7 mouse cellular contexts compared by ENCODE assay signal in the genomic region with DNA sequence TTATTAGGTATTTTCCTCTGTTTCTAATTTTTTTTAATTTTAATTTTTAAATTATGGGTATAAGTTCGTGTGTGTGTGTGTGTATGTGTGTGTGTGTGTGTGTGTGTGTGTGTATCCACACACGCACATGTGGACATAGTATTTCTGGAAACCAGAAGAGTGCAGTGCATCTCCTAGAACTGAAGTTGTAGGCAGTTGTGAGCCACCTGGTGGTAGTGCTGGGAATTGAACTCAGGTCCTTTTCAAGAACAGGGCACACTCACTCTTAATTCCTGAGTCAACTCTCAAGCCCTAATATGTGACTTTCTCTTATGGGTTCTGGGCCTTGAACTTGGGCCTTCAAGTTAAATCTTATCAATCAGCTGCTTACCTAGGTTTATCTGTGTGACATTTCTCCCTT. TPM values are rescaled to one million over a fixed set of nuclear protein-coding genes. Genes with fewer than 3 reads are reported as not detected.
A peak's percentile ranks its signal among the peaks of the same experiment; 100 is the strongest.
DNase-seq lines count a peak whose midpoint lies in the region; ATAC-seq and TF ChIP-seq lines count a peak whose summit lies in the region.

No protein-coding gene starts in this region.

- no peaks in the 10 kb centered on the region for H3K4me1 ChIP-seq in kidney, embryonic 16.5 days (ENCODE audit: insufficient read depth, low read length)
- no peaks in the 10 kb centered on the region for H3K4me1 ChIP-seq in ES-E14 (ENCODE audit: control insufficient read depth in 2 of 2, insufficient read depth in 2 of 2, low read length in 2 of 2, poor library complexity in 1 of 2)

- no peak overlapping the region for H3K4me2 ChIP-seq in kidney, embryonic 16.5 days (replicated peaks; ENCODE audit: low read depth, low read length)

- ATAC-seq in kidney, embryonic 16.5 days (ENCODE audit: low FRiP score, low TSS enrichment), result no peak

- DNase-seq in kidney, adult 18-20 months, result peak; percentile 67
- DNase-seq in ES-E14 (ENCODE audit: low read depth, low spot score), result peak; percentile 36
- peak; percentile 63 for DNase-seq in adrenal gland, postnatal 14 days
- peak; percentile 55 for DNase-seq in gastrocnemius, postnatal 10 days
- DNase-seq in left cerebral cortex, adult 18-20 months (ENCODE audit: low spot score in 2 of 2), result peak; percentile 58 to 76
- DNase-seq in retina, embryonic 14.5 days (ENCODE audit: low spot score), result peak; percentile 62

- H3K9me3 ChIP-seq in kidney, embryonic 16.5 days (ENCODE audit: low read length), result no peaks in the 10 kb centered on the region
- H3K9me3 ChIP-seq in ES-E14 (ENCODE audit: control insufficient read depth, insufficient read depth, low read depth, low read length), result no peaks in the 10 kb centered on the region

- 59% methylated on average over 2 of the region's 2 CpGs for WGBS in kidney, embryonic 16.5 days

- no peak overlapping the region for H3K4me3 ChIP-seq in kidney, embryonic 16.5 days (ENCODE audit: low read length)
- no peak overlapping the region for H3K4me3 ChIP-seq in ES-E14 (ENCODE audit: insufficient read depth in 1 of 2, low read depth in 1 of 2, low read length in 2 of 2, poor library complexity in 1 of 2, severe bottlenecking in 1 of 2)

- no peak overlapping the region for H3K27ac ChIP-seq in kidney, embryonic 16.5 days (ENCODE audit: low read length)
- no peak overlapping the region for H3K27ac ChIP-seq in ES-E14 (ENCODE audit: insufficient read depth, low read depth, low read length, poor library complexity, severe bottlenecking)

- no peaks in the 10 kb centered on the region for H3K27me3 ChIP-seq in kidney, embryonic 16.5 days (ENCODE audit: insufficient read depth, low read length)

- H3K36me3 ChIP-seq in kidney, embryonic 16.5 days (ENCODE audit: insufficient read depth, low read length), result no peaks in the 10 kb centered on the region
- H3K36me3 ChIP-seq in ES-E14 (ENCODE audit: control insufficient read depth, insufficient read depth, low read length, poor library complexity, severe bottlenecking), result no peaks in the 10 kb centered on the region

- H3K9ac ChIP-seq in kidney, embryonic 16.5 days (replicated peaks; ENCODE audit: low read length), result no peak overlapping the region
- H3K9ac ChIP-seq in ES-E14 (ENCODE audit: insufficient read depth, low read depth, low read length, poor library complexity, severe bottlenecking), result no peak overlapping the region

- in situ Hi-C loops in ES-E14 (cut with MboI; ENCODE audit: low sequenced_read_pairs in 2 of 2, unreplicated experiment in 2 of 2), result no loop called here

TF ChIP-seq in ES-E14, 5 proteins besides CTCF, POLR2A, EP300 and RAD21:
- no peak for TF ChIP-seq HCFC1 (IDR thresholded peaks at IDR 0.05; ENCODE audit: borderline replicate concordance, insufficient read depth, low read length)
- TF ChIP-seq ZC3H11A (IDR thresholded peaks at IDR 0.05; ENCODE audit: borderline replicate concordance, low read depth, low read length), result 0 out of 2 replicates have a peak, but pooled peaks have one; percentile 24
- TF ChIP-seq MAFK (IDR thresholded peaks at IDR 0.05; ENCODE audit: insufficient read depth, low read depth, low read length), result no peak
- no peak for TF ChIP-seq ZNF384 (IDR thresholded peaks at IDR 0.05; ENCODE audit: low read depth, low read length)
- no peak for TF ChIP-seq CHD2 (IDR thresholded peaks at IDR 0.05; ENCODE audit: low read depth, low read length)

RNA-seq across cellular contexts. Expression of a gene that starts 27.6 kb away (rescaled TPM):
- polyA plus RNA-seq in kidney, embryonic 16.5 days (2015; fragmentation: Nextera tagmentation; extraction: Ambion mirVana), result 0.18 and 0.44 TPM in 2 replicates
- not detected in 2 replicates for total RNA-seq in ES-E14 (2012; rRNA removed)
- total RNA-seq in adrenal gland, postnatal 14 days (2021), result not detected in 2 replicates
- not detected for total RNA-seq in gastrocnemius, postnatal 10 days (2021)
- under 1 TPM; 0.26 to 0.28 TPM for total RNA-seq in left cerebral cortex, adult 18-20 months (2021)
